Mouse (Mus musculus) spleen, adult 2 months (tissue): ENCODE data around the gene Aurkc.

Experiments used
- CTCF ChIP-seq: fragments of 200-500 bp; IDR thresholded peaks from 2 replicates; pipeline ENCODE4 v1.5.1; 2011; ENCODE audit warnings: mild to moderate bottlenecking, inconsistent platforms; ENCODE audit not compliant: insufficient read depth, insufficient read length, insufficient replicate concordance; ENCODE audit errors: extremely low read depth
- POLR2A ChIP-seq: fragments of 200-500 bp; IDR thresholded peaks from 2 replicates; pipeline ENCODE4 v1.6.1; 2011; ENCODE audit warnings: low read depth, low read length, inconsistent platforms

- TF ChIP-seq CTCF: no peak
- no peak for TF ChIP-seq POLR2A
Measured at GRCm38 (mm10) chr7:6956576-6956975, 38.5 kb upstream of the Aurkc start.
